In genomic region chr1:180752115-180752514, GRCm38 (mm10) we compare ENCODE assay signal across 25 mouse cellular contexts. TPM values are rescaled to one million over a fixed set of nuclear protein-coding genes. Genes with fewer than 3 reads are reported as not detected.
DNase-seq lines count a peak whose midpoint lies in the region; ATAC-seq and TF ChIP-seq lines count a peak whose summit lies in the region.
"Had no signal": no experiment of that assay in that cellular context is flagged by ENCODE, and none has a peak within 500 bp of the region (broad histone marks: within the 10 kb centered on the region; RNA-seq: fewer than 3 reads in every experiment).

No protein-coding gene starts in this region.

- H3K27me3 ChIP-seq in intestine, embryonic 15.5 days (replicated peaks): no peaks in the 10 kb centered on the region
- H3K27me3 ChIP-seq in intestine, postnatal 0 days (replicated peaks; ENCODE audit: control insufficient read depth, insufficient read depth, low read length): no peaks in the 10 kb centered on the region
- H3K27me3 ChIP-seq: CH12.LX; embryonic facial prominence, embryonic 12.5 days; forebrain, embryonic 13.5 days; forebrain, embryonic 15.5 days; Patski had no signal

- H3K4me3 ChIP-seq in intestine, embryonic 15.5 days (replicated peaks): no peak overlapping the region
- no peak overlapping the region for H3K4me3 ChIP-seq in intestine, postnatal 0 days (ENCODE audit: low read depth, low read length)
- H3K4me3 ChIP-seq: embryonic facial prominence, embryonic 10.5 days; embryonic facial prominence, embryonic 12.5 days; forebrain, embryonic 13.5 days; forebrain, embryonic 15.5 days had no signal

- no peaks in the 10 kb centered on the region for H3K9me3 ChIP-seq in intestine, embryonic 15.5 days
- no peaks in the 10 kb centered on the region for H3K9me3 ChIP-seq in intestine, postnatal 0 days (ENCODE audit: control insufficient read depth)
- H3K9me3 ChIP-seq: embryonic facial prominence, embryonic 10.5 days; embryonic facial prominence, embryonic 12.5 days; forebrain, embryonic 13.5 days; forebrain, embryonic 15.5 days; G1E had no signal

- no peaks in the 10 kb centered on the region for H3K4me1 ChIP-seq in intestine, embryonic 15.5 days (replicated peaks)
- H3K4me1 ChIP-seq in intestine, postnatal 0 days (replicated peaks; ENCODE audit: control insufficient read depth, insufficient read depth, low read length): no peaks in the 10 kb centered on the region
- H3K4me1 ChIP-seq: embryonic facial prominence, embryonic 10.5 days; embryonic facial prominence, embryonic 12.5 days; forebrain, embryonic 13.5 days; forebrain, embryonic 15.5 days had no signal

- no peak overlapping the region for H3K27ac ChIP-seq in intestine, embryonic 15.5 days
- H3K27ac ChIP-seq in intestine, postnatal 0 days (ENCODE audit: low read depth, low read length): peak overlapping the region; percentile 11; the same call in 1 of the 2 replicates
- H3K27ac ChIP-seq: embryonic facial prominence, embryonic 10.5 days; embryonic facial prominence, embryonic 12.5 days; forebrain, embryonic 13.5 days; forebrain, embryonic 15.5 days had no signal

- no peak overlapping the region for H3K4me2 ChIP-seq in intestine, embryonic 15.5 days (replicated peaks)
- no peak overlapping the region for H3K4me2 ChIP-seq in intestine, postnatal 0 days (replicated peaks; ENCODE audit: low read depth)
- H3K4me2 ChIP-seq: embryonic facial prominence, embryonic 12.5 days; forebrain, embryonic 13.5 days; forebrain, embryonic 15.5 days had no signal

- ATAC-seq in intestine, embryonic 15.5 days: peak; percentile 56; the same call in 1 of the 2 replicates
- peak; percentile 57; the same call in 1 of the 2 replicates for ATAC-seq in intestine, postnatal 0 days
- no peak for ATAC-seq in megakaryocyte, adult 5-6 weeks (ENCODE audit: poor library complexity, severe bottlenecking)
- ATAC-seq: activated CD4-positive, CD25-positive, alpha-beta regulatory T cell, adult 4 months; CD4-positive, CD25-positive, alpha-beta regulatory T cell, adult 4 months; forebrain, embryonic 13.5 days; forebrain, embryonic 15.5 days; forebrain, postnatal 0 days; Patski had no signal

- 87% methylated on average over 11 of the region's 11 CpGs for WGBS in intestine, embryonic 15.5 days
- 62% methylated on average over 11 of the region's 11 CpGs for WGBS in intestine, postnatal 0 days

- H3K9ac ChIP-seq in intestine, embryonic 15.5 days: no peak overlapping the region
- no peak overlapping the region for H3K9ac ChIP-seq in intestine, postnatal 0 days (ENCODE audit: low read depth, low read length)
- H3K9ac ChIP-seq: embryonic facial prominence, embryonic 12.5 days; forebrain, embryonic 13.5 days; forebrain, embryonic 15.5 days; forebrain, postnatal 0 days had no signal

- peak; percentile 49 for DNase-seq in heart, adult 11 months
- no peak for DNase-seq in heart, postnatal 4 days
- DNase-seq: adrenal gland, adult 8-10 months; adrenal gland, postnatal 14 days; B cell, adult 2 months; cerebellum, adult 11-12 months; cerebellum, adult 2 months; cerebellum, adult 9-10 months; cerebellum, postnatal 10 days; cerebellum, postnatal 25 days; forebrain, postnatal 0 days had no signal

- H3K36me3 ChIP-seq in intestine, embryonic 15.5 days: peaks cover 23% of the 10 kb centered on the region
- H3K36me3 ChIP-seq in intestine, postnatal 0 days (ENCODE audit: control insufficient read depth, insufficient read depth): peaks cover 41% of the 10 kb centered on the region

- TF ChIP-seq CTCF in intestine, postnatal 0 days (IDR thresholded peaks at IDR 0.05; ENCODE audit: low read depth): no peak

RNA-seq across cellular contexts. Expression of gene Acbd3, which starts 26.3 kb away (rescaled TPM):
- 10 to 100 TPM; 35.8 to 36.5 TPM for total RNA-seq in heart, postnatal 4 days (2021)
- polyA plus RNA-seq in intestine, embryonic 15.5 days (2015; fragmentation: Nextera tagmentation; extraction: Ambion mirVana): 18.8 and 20.0 TPM in 2 replicates
- polyA plus RNA-seq in intestine, postnatal 0 days (2015; fragmentation: Nextera tagmentation; extraction: Ambion mirVana): 16.9 and 18.4 TPM in 2 replicates
- 25.2 and 27.1 TPM in 2 replicates for total RNA-seq in megakaryocyte, adult 5-6 weeks (2015)
- 49.8 and 52.4 TPM in 2 replicates for total RNA-seq in megakaryocyte, adult 5-6 weeks (2017)

RNA-seq across cellular contexts. Expression of gene Mixl1, which starts 55.3 kb away (rescaled TPM):
- total RNA-seq in heart, postnatal 4 days (2021): not detected
- 0.19 and 0.24 TPM in 2 replicates for polyA plus RNA-seq in intestine, embryonic 15.5 days (2015; fragmentation: Nextera tagmentation; extraction: Ambion mirVana)
- polyA plus RNA-seq in intestine, postnatal 0 days (2015; fragmentation: Nextera tagmentation; extraction: Ambion mirVana): not detected in 2 replicates
- not detected in 2 replicates for total RNA-seq in megakaryocyte, adult 5-6 weeks (2015)
- not detected in 2 replicates for total RNA-seq in megakaryocyte, adult 5-6 weeks (2017)
- total RNA-seq: adrenal gland, adult 18-20 months; adrenal gland, adult 8-10 months; adrenal gland, postnatal 14 days; CH12.LX had no signal
- polyA plus RNA-seq: activated CD4-positive, CD25-positive, alpha-beta regulatory T cell, adult 4 months; cerebellum, adult 2 months; cortical plate, adult 2 months; G1E; Patski had no signal
